Mouse (Mus musculus): ENCODE measurements around the gene Fam114a1.

The Fam114a1 gene

GRCm38 (mm10) chr5:65003946-65004535 lies 34.2 kb downstream of the Fam114a1 start:
- DNase-seq (ENCODE audit: low read depth, low spot score), result no peak

DNA sequence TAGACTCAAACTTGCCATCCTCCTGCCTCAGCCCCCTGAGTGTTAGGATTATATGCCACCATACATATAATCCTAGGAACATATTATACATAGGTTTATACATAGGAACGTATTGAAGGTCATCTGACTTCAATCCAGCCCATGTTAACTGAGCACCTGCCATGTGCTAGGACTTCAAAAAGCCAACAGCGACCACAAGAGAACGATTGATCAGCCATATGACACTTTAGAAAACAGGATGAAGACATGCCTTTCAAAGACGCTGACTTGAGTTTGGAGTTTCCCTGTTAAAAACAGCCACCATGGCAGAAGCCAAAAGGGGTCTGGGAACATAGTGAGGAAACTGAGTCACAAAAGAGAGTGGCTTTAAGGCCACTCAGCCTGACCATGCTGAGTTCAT lies 35.4 kb downstream of the Fam114a1 start:
- peak; percentile 39 for DNase-seq (ENCODE audit: low read depth, low spot score)

- peak; percentile 28 for DNase-seq (ENCODE audit: low read depth, low spot score)
Measured at GRCm38 (mm10) chr5:65006011-65006491, 36.2 kb downstream of the Fam114a1 start.

DNA sequence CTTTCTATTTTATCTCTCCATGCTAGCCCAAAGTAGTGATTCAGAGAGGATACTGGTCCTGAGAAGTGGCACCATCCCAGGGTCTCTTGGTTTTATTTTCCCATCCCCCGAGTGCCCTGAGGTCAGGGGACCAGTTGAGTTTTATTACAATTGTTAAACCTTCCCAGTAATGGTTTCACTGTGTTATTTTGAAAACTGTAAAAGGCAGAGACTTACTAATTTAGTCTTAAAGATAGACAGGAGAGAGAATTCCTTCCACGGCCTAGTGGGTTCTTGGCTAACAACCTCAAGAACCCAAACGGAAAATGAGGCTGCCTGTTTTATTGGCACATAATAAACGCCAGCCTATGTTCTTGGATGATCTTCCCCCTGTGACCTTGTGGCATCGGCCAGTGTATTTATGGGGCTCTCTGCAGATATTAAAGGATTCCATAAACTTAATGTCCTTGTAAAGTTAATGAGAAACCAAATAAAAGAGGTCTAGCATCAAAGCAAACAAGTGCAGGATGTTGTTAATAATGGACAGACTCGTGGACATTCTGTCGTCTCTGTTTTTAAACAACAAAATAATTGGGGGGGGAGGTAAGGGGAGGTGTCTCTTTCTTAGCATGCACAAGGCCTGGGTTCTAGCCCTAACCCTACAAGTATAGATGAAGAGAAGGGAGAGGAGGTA lies 42.2 kb downstream of the Fam114a1 start:
- no peak for DNase-seq (ENCODE audit: low read depth, low spot score)

GRCm38 (mm10) chr5:65015508-65015907 lies 45.6 kb downstream of the Fam114a1 start:
- no peak for DNase-seq (ENCODE audit: low read depth, low spot score)

DNA sequence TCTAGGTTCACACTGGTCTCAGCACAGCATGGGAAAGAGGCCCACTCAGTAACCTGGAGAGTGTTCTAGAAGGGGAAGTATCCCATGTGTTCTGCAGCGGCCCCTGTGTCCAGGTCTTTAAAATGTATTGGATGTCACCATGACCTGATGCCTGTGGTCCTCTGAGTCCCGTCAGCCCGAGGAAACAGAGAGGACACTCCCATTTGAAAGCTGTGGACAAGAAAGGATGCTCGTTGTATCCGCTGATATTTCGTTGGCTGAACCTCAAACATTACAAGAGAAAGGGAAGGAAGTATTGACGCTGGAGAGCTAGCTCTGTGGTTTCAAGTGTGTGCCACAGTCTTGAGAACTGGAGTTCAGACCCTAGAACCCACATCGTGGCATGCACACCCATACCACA lies 49.2 kb downstream of the Fam114a1 start:
- peak; percentile 35 for DNase-seq (ENCODE audit: low read depth, low spot score)

DNA sequence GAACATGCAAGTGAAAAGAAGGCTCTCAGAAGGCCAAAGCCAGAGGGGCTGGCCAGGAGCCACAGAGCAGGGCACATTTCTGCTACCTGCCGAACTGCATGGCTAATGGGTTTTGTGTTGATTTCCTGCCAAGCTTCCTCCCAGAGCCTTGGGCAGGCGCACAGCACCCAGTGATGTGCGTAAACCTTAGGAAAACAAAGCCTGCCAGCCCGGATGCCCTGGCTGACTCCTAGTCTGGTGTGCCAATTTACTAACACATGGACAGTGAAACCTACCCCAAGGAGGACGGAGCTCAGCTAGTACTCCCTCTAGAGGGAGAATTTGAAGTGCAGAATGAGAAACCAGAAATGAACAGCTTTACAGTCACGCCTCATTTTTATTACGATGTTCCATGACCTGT lies 50.0 kb downstream of the Fam114a1 start:
- DNase-seq (ENCODE audit: low read depth, low spot score), result peak; percentile 68

DNA sequence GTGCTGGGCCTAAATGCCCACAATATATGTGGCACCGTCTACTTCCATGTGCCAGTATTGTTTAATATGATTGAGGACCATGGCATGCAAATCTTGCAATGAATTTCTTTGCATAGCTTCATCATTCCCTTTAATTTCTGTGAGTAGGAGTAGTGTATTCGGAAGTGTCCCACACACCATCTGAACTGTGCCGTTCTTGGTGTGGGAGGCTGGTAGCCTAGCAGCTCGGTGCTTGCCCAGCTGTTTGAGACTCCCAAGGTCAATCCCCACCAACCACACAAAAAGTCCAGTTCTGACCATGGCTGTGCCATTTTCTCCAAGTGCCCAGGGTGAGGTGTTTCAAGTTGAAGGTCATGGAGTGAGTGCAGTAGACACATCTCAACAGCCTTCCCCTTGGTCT lies 52.1 kb downstream of the Fam114a1 start:
- DNase-seq (ENCODE audit: low read depth, low spot score), result no peak

- no peak for DNase-seq (ENCODE audit: low read depth, low spot score)
Measured at GRCm38 (mm10) chr5:65024641-65025040, 54.8 kb downstream of the Fam114a1 start.

DNA sequence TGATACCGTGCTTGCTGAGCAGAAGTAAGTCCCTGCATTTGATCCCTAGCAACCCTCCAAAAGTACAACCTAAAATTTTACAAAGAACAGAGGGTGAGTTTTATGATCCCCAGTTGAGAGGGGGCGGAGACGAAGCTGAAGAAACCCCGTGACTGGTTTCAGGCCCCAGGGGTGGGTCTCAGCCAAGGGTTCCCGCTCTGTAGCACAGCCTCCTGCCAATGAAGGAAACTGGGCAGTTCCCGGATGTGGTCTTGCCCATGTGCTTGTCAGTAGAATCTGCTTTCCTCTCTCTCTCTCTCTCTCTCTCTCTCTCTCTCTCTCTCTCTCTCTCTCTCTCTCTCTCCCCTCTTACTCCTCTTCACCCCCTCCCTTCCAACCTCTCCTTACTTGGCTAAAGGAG lies 56.0 kb downstream of the Fam114a1 start:
- DNase-seq (ENCODE audit: low read depth, low spot score), result peak; percentile 77

GRCm38 (mm10) chr5:65026776-65027175 lies 56.9 kb downstream of the Fam114a1 start:
- DNase-seq (ENCODE audit: low read depth, low spot score), result no peak

- no peak for DNase-seq (ENCODE audit: low read depth, low spot score)
Measured at GRCm38 (mm10) chr5:65028019-65028418, 58.1 kb downstream of the Fam114a1 start.

DNA sequence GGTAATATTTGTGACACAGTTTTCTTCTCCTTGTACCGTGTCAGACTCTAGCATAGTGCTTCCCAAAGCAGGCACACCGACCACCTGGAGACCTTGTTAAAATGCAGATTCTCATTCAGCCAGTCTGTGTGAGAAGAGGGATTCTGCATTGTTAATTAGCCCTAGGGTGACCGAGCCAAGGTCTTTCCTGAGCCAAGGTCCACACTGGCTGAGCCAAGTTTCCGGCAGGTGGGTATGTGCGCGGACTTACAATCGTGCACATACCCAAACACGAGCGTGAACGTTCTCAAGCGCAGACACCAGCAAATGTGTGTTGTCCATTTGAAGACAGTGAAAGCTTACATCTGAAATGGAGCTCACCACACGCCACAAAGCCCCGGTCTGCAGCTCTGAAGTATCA lies 66.7 kb downstream of the Fam114a1 start:
- no peak for DNase-seq (ENCODE audit: low read depth, low spot score)

DNA sequence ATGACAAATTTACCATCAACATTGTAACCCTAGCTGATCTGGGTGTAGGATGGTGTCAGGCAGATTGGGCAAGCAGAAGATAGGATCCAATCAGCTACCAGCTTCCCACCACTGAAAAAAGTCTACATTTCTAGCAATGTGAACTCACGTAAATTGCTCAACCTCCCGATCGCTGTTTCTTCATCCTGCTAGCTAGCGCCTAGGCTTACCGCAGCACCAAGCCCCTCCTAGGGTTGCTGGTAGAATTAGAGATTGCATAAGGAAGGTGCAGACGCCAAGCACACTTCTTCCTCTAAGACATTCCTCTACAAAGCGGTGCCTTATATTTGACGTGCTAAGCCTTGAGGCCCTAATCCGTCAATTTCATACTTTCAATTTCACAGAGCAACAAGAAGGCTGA lies 68.4 kb downstream of the Fam114a1 start:
- no peak for DNase-seq (ENCODE audit: low read depth, low spot score)

GRCm38 (mm10) chr5:65038811-65039571 lies 69.1 kb downstream of the Fam114a1 start:
- no peak for DNase-seq (ENCODE audit: low read depth, low spot score)

DNA sequence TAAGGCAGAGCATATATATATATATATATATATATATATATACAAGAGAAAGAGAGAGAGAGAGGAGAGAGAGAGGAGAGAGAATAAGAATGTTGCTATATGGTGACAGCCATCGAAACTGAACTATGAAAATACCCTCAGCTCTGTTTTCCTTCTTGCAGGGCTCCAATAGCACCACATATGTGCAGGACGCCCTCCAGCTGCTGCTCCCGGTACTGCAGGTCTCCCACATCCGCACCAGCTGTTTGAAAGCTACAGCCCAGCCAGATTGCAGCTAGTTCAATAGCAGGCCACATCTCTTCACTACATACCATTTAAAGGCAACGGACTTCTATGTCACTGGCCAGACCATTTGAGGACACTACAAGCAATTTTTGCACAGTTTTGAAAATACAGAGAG lies 70.6 kb downstream of the Fam114a1 start:
- peak; percentile 70 for DNase-seq (ENCODE audit: low read depth, low spot score)

DNA sequence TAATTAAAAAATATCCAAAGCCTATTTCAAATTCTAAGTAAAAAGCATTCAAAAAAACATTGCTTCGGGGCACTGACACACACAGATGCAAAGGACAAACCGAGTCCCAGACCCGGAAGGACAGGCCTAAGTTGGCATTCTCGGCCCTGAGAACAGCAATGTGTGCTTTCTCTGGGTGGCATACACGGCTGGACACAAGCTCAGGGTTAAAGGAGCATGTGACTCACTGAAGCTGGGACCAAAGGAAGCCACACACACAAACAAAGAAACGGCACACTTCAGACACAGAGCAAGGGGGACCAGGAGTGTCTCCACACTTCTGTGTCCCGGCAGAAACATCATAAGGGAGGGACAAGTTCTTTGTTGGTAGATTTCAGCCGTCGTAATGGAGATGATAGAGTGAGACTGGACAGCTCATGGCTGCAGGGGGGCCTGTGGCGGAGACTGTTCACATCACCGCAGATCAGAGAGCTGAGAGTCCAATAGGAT lies 73.6 kb downstream of the Fam114a1 start:
- DNase-seq (ENCODE audit: low read depth, low spot score), result no peak

- DNase-seq (ENCODE audit: low read depth, low spot score), result no peak
Measured at GRCm38 (mm10) chr5:65045642-65046370, 75.9 kb downstream of the Fam114a1 start.

DNA sequence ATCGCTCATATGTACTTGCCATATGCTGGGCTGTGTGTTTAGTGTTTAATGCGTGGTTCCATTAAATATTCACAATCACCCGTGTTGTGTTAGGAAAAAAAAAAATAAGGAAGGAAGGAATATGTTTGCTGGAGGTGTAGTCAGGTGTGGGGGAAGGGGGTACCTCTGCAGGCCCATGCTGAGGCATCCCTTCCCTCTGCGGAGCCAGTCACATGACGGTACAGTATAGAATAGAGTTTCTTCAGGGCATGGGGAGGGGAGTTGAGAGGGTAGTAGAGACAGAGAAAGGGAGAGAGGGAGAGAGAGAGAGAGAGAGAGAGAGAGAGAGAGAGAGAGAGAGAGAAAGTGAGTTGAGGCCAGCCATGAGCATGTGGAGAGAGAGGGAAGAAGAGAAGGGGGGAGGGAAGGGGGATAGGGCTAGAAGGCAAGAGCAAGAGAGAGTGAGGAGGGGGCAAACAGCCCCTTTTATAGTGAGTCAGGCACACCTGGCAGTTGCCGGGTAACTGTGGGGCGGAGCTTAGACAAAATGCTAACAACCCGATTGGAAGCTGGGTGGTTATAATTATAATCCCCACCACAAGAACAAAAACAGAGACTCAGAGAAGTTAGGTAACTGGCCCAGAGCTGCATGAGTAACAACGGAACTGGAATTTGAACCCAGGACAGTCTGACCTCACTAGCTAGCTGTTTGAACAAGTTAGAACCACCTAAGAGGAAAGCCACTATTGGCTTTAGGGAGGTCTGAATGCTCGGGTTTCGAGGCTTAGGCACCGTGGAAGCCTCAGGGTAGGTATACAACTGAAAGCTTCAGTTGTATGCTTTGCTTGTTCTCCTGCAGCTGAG lies 76.8 kb downstream of the Fam114a1 start:
- DNase-seq (ENCODE audit: low read depth, low spot score), result no peak

DNA sequence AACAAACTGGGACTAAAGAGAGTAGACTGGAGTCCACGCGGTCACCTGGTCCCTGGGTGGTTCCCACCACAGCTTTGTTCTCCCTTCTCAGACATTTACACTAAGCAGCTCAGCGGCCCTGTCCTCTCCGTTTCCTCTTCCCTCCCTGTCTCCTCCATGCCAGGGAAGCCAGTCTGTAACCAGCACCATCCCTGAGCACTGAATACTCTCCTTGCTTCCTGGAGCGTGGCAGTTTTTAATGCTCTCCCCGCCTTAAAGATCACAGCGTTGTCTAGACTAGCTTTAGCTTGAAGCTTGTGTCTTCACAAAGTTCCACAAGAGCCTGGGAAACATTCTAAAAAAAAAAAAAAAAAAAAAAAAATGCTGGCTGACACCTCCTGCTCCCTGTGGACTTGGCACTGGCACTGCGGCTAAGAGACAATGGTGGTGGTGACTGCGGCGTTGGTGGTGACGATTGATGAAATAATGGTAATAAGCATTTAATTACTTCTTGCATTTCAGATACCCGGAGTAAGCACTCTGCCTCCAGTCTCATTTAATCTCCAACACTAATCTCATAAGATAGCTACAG lies 77.5 kb downstream of the Fam114a1 start:
- no peak for DNase-seq (ENCODE audit: low read depth, low spot score)

GRCm38 (mm10) chr5:65049880-65050279 lies 80.0 kb downstream of the Fam114a1 start:
- DNase-seq (ENCODE audit: low read depth, low spot score), result no peak

Data from CD4-positive, CD25-positive, alpha-beta regulatory T cell, adult 2 months (primary cell).